In the genomic region with DNA sequence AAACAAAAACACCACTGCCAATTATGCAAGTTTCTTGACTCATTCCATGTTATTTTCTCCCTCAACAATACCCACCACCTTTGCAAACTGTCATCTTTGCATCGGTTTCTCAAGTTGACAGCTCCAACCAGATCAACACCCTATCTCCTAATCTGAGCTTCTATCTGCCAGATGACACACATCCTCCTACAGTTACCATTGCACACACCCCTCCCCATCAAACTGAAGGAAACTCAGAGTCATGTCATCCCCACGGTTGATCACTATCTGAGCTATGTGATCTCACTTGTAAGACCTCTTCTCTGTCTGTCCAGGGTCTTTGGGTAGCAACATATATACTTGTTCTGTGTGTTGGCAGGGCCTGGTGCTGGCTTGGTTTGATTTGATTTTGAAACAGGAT, we compare ENCODE assay signal across 19 mouse cellular contexts. TPM values are rescaled to one million over a fixed set of nuclear protein-coding genes. Genes with fewer than 3 reads are reported as not detected.
DNase-seq lines count a peak whose midpoint lies in the region; ATAC-seq lines count a peak whose summit lies in the region.
"Had no signal": no experiment of that assay in that cellular context is flagged by ENCODE, and none has a peak within 500 bp of the region (broad histone marks: within the 10 kb centered on the region; RNA-seq: fewer than 3 reads in every experiment).

No protein-coding gene starts in this region.

- DNase-seq in 416B (ENCODE audit: low read depth) = peak; percentile 88
- peak; percentile 66 for DNase-seq in CD4-positive, CD25-positive, alpha-beta regulatory T cell, adult 2 months (ENCODE audit: low read depth, low spot score)
- no peak for DNase-seq in layer of hippocampus, postnatal 25 days (ENCODE audit: extremely low spot score in 1 of 2, low spot score in 1 of 2)
- no peak for DNase-seq in embryo, embryonic 10 days (ENCODE audit: low spot score)
- DNase-seq in kidney, postnatal 14 days = no peak
- DNase-seq: adrenal gland, adult 2 months; adrenal gland, postnatal 25 days; cerebellum, adult 18-20 months; cerebellum, adult 9-11 months; cerebellum, postnatal 36 days; embryo, embryonic 11 days; gastrocnemius, postnatal 10 days; heart, postnatal 36 days had no signal

- ATAC-seq in granulocyte monocyte progenitor cell, adult 5-6 weeks (replicated peaks; ENCODE audit: poor library complexity, severe bottlenecking) = peak; percentile 46
- ATAC-seq in monocyte, adult 5-6 weeks (replicated peaks; ENCODE audit: insufficient number of reproducible peaks, low FRiP score, low TSS enrichment, poor library complexity, severe bottlenecking) = peak; percentile 61
- ATAC-seq: forebrain, embryonic 15.5 days; hindbrain, embryonic 16.5 days; intestine, embryonic 16.5 days; Patski had no signal

RNA-seq across cellular contexts. Expression of gene Ttc39b, which starts 30.7 kb away (rescaled TPM):
- total RNA-seq in granulocyte monocyte progenitor cell, adult 5-6 weeks (2014; fragmentation: Nextera tagmentation) = 0.19 TPM in 1 of 2 replicates, not detected in the other
- total RNA-seq in granulocyte monocyte progenitor cell, adult 5-6 weeks (2017) = 0.26 and 1.6 TPM in 2 replicates
- total RNA-seq in monocyte, adult 5-6 weeks (2017) = 21.4 to 51.4 TPM (median 30.0 TPM) in 3 replicates
- 10 to 100 TPM; 33.6 to 35.9 TPM for total RNA-seq in layer of hippocampus, postnatal 25 days (2021)

Comparison
In these comparisons a context has a peak if more than half of its experiments do, and no peak if none do; other contexts are left out.
1. DNase-seq: peak in 416B (single experiment) and CD4-positive, CD25-positive, alpha-beta regulatory T cell, adult 2 months (single experiment); none in layer of hippocampus, postnatal 25 days (0 of 2), embryo, embryonic 10 days (single experiment) and kidney, postnatal 14 days (single experiment).